Mouse (Mus musculus) embryonic fibroblast, embryonic 13.5 days (primary cell): ENCODE data around the gene Pcolce.

Source experiments
- CTCF ChIP-seq: IDR thresholded peaks from 2 replicates; pipeline ENCODE4 v1.5.1; 2011; ENCODE audit warnings: mild to moderate bottlenecking, control low read depth, low read length, moderate library complexity, borderline replicate concordance; ENCODE audit not compliant: insufficient read depth
- POLR2A ChIP-seq: IDR thresholded peaks from 2 replicates; pipeline ENCODE4 v1.6.1; 2011; ENCODE audit warnings: low read depth, mild to moderate bottlenecking, control low read depth, low read length, moderate library complexity

- TF ChIP-seq POLR2A (no peak), CTCF (no peak)
Observed at GRCm38 (mm10) chr5:137599600-137599999, 14.0 kb downstream of the Pcolce start.
